Mouse (Mus musculus): Measurements from ENCODE around the gene Vars. TPM values are rescaled to one million over a fixed set of nuclear protein-coding genes. Genes with fewer than 3 reads are reported as not detected.

The Vars gene
- polyA plus RNA-seq (2014; fragmentation: Illumina TruSeq; extraction: RNeasy Lipid Tissue Mini Kit (QIAGEN cat#74804); ENCODE audit: low read depth, low replicate concordance), result 10.7 TPM

DNA sequence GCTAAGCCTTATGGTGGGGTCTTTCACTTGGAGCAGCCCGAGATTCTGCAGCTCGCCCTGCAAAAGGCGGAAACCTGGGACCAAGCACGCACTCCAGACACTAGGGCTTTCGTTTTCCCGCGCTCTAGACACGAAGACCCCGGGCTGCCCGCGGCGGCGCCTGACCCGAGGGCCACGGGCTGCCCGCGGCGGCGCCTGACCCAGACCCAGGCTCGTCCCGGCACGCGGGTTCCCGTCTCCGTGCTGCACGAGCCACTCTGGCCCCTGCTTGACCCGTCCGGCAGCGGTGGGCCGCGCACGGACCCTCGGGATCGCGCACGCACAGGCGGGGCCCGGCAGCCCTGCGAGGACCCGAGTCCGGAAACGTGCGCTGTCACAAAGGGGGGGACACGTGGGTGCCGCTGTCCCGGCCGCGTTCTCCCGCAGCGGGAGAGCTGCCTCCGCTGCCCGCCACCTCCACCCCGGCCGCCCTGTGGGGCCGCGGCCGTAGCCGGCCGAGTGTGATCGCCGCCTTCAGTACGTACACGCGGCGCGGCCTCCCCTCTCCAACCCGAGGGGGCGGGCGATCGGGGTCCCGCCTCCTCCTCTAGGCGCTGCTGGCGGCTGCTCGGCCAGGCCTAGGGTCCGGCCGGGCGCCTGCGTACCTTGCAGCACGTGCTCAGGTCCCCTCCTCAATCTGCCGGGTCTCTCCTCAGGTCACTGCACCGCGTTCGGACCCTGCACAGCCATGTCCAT is at the start of gene Vars:
TSS of gene Vars (plus strand) at position 271 of the 735 bp plus-strand sequence.

DNA sequence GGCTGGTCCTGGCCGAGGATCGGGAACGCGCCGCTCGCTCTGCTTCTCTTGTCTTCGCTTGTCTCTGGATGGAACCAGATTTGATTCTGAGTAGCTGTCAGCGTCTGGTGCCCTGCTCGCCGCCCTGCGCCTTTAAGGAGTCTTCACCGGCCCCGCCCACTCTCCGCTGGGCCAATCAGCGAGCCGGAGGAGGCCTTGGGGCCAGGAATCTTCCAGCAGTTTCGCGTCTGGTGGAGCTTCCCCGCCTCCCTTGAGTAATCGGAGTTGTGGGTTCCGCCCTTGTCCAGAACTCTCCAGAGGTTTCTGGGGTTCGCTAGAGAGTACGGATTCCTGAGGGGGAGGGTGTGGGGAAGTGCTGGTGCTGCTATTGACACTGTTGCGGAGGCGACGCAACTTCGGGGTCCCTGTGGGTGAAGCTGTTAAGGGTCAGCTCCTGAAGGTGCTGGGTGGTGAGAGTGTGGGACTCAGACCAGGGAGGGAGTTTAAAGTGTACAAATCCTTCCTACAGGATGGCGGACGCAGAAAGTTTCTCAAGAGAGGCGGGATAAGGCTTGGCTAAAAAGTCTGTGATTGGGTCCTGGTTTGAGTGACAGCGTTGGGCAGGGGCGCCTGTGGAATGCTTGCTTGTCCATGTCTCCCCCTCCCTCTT is 41.5 kb upstream of the Vars start, which contains the start of gene Hspa1b:
TSS of gene Hspa1b (minus strand) at position 109 of the 649 bp plus-strand sequence.

DNA sequence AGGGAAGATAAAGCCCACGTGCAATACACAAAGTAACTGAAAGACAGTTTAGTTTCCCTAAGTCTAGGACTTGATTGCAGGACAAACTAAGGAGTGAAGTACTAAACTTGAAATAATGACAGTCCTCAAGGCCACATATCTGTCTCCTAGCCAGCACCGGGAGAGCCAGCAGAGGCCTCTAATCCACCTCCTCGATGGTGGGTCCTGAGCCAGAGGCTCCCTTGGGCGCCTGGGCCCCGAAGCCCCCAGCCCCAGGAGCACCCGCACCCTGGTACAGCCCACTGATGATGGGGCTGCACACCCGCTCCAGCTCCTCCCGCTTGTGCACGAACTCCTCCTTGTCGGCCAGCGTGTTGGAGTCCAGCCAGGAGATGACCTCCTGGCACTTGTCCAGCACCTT is 31.0 kb upstream of the Vars start, which contains the start of gene Gm20481:
TSS of gene Gm20481 (plus strand) at position 91 of the 400 bp plus-strand sequence.

DNA sequence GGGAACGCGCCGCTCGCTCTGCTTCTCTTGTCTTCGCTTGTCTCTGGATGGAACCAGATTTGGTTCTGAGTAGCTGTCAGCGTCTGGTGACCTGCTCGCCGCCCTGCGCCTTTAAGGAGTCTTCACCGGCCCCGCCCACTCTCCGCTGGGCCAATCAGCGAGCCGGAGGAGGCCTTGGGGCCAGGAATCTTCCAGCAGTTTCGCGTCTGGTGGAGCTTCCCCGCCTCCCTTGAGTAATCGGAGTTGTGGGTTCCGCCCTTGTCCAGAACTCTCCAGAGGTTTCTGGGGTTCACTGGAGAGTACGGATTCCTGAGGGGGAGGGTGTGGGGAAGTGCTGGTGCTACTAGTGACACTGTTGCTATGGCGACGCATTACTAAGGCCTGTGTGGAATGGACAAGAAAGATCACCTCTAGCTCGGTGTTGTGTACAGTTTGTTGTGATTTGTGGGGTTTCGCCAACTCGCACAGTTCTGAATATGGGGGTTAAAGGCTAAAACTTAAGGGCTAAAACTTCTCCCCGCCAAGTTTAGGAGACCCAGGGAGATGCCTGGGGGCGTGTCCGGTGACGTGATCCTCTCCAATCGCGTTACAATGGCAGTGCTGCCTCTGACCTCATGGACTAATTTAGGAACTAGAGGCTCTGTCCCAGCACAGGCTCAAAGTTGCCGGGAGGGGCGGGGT is 28.6 kb upstream of the Vars start, which contains the start of the genes Hspa1a and Hspa1l:
TSS of gene Hspa1a (minus strand) at position 88 of the 681 bp plus-strand sequence.
TSS of gene Hspa1l (plus strand) at position 635 of the 681 bp plus-strand sequence.

DNA sequence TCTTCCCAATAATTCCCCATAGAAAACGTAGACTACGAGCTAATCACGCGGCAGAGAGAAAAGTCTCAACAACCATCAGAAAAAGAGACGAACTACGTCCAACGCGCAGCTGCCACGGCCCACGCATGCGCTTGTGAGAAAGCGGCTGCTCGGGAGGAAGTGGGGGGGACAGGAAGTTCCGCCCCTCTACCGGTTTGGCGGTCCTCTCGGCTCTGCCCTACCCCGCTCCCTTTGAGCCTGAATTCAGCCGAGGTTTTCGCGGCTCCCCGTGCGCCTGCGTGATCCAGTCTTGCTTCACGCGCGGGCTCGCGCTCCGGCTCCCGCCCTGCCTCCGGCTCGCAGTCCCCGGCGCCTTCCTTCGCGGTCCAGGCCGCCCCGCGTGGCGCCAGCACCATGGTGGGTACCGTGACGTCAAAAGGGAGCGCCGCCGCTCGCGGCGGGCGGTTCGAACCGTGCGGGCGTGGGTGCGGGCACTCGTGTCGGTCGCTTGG is 19.1 kb upstream of the Vars start, which contains the start of gene Lsm2:
TSS of gene Lsm2 (plus strand) at position 173 of the 491 bp plus-strand sequence.

DNA sequence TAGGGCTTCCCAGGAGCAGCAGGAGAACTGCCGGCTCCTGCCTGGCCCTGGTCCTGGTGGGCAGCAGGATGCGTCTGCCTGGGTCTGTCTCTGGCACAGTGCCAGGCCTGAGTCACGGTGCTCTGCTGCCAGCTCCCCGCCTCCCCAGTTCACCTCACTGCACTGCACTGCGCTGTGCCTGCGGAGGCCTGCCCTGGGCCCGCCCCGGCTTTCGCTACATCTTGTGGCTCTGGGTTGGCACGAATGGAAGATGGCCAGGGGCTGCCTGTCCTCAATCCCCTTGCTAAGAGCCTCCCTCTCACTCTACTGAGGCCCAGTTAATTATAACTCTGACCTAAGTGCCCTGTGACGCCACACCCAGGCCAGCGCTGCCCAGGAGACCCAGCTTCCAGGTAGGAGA is 15.6 kb downstream of the Vars start, which contains the start of gene Vwa7:
TSS of gene Vwa7 (plus strand) at position 204 of the 400 bp plus-strand sequence.

DNA sequence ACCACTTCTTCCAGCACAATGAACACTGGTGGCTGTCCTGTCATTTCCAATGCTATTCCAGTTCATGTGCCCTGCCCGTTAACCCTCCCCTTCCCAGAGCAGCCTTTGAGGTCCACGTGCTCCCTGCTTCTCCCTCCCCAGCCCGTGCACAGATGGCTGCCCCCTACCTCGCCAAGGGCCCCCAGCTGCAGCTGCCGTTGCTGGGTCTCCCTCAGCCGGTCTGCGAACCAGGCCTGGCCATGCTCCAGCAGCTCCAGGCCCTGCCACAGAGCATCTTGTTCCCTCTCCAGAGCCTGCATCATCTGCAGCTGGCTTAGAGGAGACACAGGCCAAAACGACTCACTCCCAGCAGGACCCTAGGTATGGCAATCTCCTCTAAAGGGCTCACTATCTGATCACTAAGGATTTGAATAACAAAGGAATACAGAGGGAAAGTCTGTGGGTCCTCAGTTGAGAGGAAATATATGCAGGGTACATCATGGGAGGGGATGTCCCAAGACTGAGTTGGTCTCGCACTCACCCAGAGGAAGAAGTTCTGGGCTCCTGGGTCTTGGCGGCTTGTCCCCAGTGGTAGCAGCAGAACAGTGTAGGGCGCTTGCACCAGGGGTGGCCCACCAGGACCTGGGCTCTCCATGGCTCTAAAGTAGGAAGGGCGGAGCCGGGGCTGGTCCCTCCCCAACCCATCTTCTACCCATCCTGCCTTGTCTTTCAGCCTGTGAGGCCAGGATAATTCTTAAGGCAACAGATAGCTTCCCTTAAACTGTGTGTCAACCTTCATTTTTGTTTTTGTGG is 26.7 kb downstream of the Vars start, which contains the start of gene Sapcd1:
TSS of gene Sapcd1 (minus strand) at position 740 of the 792 bp plus-strand sequence.

DNA sequence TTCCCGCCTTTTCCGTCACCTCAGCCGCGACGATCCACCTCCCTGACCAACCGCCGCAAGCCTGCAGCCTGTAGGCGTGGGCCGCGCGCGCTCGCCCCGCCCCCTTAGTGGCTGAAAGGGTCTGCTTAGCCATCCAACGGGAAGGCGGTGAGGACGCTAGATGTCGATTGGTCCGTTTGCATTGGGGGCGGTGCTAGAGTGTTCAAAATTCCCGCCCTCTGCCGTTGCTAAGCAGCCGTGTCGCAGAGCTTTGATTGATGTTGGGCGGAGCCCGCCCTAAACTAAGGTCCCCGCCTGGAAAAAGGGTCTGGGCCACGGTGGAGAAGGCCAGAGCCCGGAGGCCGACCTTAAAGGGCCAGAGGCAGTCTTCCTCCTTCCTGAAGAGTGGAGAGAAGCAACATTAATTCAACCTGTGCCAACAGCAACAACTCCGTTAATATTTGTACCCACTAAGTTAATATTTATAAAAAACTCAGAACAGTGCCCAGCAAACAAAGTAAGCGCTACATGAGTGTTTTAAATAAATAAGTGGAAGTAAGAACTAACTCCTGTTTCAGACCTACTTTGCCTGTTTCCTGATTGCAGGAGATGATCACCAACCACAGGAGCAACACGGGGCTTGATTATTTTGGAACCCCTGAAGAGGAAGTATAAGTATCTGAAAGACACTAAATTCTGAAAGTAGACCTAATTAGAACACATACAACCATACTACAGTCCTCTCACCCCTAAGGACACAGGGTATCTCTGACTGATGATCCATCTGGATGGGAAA is 46.1 kb downstream of the Vars start, which contains the start of gene Msh5:
TSS of gene Msh5 (minus strand) at position 65 of the 775 bp plus-strand sequence.

DNA sequence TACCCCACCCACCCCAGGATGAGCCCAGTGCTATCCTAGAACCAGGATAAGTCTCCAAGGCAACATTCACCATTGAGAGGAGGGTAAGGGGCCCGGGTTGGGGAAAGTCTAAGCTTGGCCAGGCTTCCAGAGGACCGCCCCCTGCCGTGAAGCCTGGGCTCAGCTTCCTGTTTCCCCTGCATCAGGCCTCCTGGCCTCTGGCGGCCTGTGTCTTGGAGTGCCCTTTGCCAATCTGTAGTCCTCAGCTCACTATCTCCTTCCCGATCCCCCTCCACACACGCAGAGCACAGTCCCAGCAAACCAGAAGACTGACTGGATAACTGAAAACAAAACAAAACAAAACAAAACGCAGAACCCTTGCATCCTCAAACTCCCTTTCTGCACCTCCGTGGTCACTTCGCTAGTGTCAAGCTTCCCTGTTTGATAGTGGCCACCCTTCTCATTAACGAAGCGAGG is 48.8 kb downstream of the Vars start, which contains the start of gene Clic1:
TSS of gene Clic1 (plus strand) at position 406 of the 456 bp plus-strand sequence.

DNA sequence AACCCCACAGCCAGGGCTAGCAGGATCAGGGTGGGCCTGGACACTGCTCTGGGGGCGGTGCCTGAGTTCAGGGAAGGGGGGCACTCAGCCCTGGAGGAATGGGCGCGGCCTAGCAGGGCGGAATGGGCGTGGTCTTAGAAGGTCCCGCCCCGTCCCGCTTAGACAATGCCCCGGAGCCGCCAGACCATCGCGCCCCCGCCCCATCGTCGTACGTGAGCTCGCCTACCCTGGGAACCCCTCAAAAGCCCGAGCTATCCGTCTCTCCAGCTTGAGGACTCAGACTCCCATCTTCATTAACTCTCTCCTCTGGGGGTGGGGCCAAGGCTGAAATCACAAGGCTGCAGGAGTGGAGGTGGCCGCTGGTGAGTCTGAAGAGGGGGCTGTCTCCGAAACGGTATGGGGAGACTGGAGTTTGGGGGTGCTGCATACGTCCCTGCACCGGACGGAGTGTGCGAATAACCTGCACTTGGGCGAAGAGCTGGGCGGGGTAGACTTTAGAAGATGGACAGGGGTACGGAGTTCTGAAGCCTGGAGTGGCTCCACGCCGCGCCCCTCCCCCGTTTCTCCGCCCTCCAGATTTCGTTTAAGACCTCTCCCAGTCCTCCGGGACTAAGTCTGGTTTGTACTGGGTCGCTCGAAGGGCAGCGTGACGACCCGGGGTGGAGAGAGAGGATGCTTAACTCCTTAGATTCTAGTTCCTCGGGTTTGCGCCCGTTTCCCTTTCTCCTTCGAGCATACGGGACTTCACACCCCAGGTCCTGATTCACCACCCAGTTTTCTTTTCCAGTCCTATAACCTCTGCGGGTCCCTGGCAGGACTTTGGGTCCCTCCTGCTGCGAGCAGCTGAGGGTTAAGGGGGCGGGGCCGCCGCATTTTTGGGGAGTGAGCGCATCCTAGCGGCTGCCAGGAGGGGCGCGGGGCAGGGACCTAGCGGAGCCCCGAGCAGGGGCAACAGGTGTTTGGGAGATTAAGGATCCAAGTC is 58.4 kb downstream of the Vars start, which contains the start of gene Ddah2:
TSS of gene Ddah2 (plus strand) at position 125 of the 982 bp plus-strand sequence.

DNA sequence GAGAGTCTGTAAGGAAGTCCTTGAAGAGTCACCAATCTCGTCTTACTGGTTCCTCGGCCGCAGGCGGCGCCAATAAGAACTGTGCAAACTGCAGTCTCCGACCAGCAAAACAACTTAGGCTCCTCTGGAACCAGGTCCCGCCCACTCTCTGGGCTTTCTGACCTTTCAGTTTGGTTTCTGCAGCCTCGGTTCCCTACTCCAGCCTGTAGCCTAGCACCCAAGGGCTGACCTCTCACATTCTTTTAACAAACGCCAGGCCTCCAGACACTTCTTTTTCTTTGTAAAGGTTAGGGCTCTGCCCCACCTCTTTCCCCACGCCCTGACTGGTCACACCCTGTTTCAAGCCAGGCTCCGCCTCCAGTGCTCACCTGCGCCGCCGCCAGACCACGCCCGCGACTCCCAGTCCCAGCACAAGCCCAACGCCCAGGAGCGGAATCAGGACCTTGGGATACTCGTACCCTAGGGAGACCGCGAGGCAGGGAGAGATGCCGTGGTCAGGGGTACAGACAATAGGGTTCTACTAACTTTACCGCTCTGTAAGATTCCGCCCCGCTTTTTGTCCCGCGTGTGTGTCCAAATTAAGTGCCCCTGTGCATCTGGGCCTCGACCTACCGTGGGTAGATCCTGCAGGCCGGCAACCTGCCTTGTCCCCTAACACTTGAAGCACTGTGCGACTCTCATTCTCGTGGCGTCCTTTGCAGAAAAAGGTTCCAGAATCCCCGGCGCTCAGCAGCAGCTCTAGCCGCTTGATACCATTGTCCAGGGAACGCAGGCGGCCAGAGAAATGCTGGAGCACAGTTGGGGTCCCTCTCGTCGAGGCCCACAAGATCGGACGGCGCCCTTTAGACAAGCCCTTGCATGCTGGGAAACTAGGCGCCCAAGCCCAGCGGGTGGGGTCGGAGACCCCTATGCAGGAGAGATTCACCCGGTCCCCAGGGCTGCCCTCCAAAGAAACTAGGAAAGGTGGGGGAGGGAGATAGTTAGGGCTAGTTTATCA is 64.5 kb downstream of the Vars start, which contains the start of gene Ly6g6c:
TSS of gene Ly6g6c (plus strand) at position 438 of the 997 bp plus-strand sequence.

Other genes with a start within 250 kb of the Vars start
- 560 TPM for gene Cyp21a1, start 196.4 kb upstream of the Vars start, polyA plus RNA-seq (2014; fragmentation: Illumina TruSeq; extraction: RNeasy Lipid Tissue Mini Kit (QIAGEN cat#74804); ENCODE audit: low read depth, low replicate concordance)
- 11.5 TPM for gene Stk19, start 164.0 kb upstream of the Vars start, polyA plus RNA-seq (2014; fragmentation: Illumina TruSeq; extraction: RNeasy Lipid Tissue Mini Kit (QIAGEN cat#74804); ENCODE audit: low read depth, low replicate concordance)
- 3.9 TPM for gene Dxo, start 164.0 kb upstream of the Vars start, polyA plus RNA-seq (2014; fragmentation: Illumina TruSeq; extraction: RNeasy Lipid Tissue Mini Kit (QIAGEN cat#74804); ENCODE audit: low read depth, low replicate concordance)
- 3.8 TPM for gene Skiv2l, start 150.8 kb upstream of the Vars start, polyA plus RNA-seq (2014; fragmentation: Illumina TruSeq; extraction: RNeasy Lipid Tissue Mini Kit (QIAGEN cat#74804); ENCODE audit: low read depth, low replicate concordance)
- 2.9 TPM for gene Nelfe, start 150.6 kb upstream of the Vars start, polyA plus RNA-seq (2014; fragmentation: Illumina TruSeq; extraction: RNeasy Lipid Tissue Mini Kit (QIAGEN cat#74804); ENCODE audit: low read depth, low replicate concordance)
- gene Cfb, start 138.5 kb upstream of the Vars start, polyA plus RNA-seq (2014; fragmentation: Illumina TruSeq; extraction: RNeasy Lipid Tissue Mini Kit (QIAGEN cat#74804); ENCODE audit: low read depth, low replicate concordance), result 1.3 TPM
- gene Zbtb12, start 121.5 kb upstream of the Vars start, polyA plus RNA-seq (2014; fragmentation: Illumina TruSeq; extraction: RNeasy Lipid Tissue Mini Kit (QIAGEN cat#74804); ENCODE audit: low read depth, low replicate concordance), result 2.7 TPM
- gene Gm20547, start 118.9 kb upstream of the Vars start, polyA plus RNA-seq (2014; fragmentation: Illumina TruSeq; extraction: RNeasy Lipid Tissue Mini Kit (QIAGEN cat#74804); ENCODE audit: low read depth, low replicate concordance), result 1.3 TPM
- gene C2, start 102.7 kb upstream of the Vars start, polyA plus RNA-seq (2014; fragmentation: Illumina TruSeq; extraction: RNeasy Lipid Tissue Mini Kit (QIAGEN cat#74804); ENCODE audit: low read depth, low replicate concordance), result 20.2 TPM
- 10.5 TPM for gene Ehmt2, start 102.5 kb upstream of the Vars start, polyA plus RNA-seq (2014; fragmentation: Illumina TruSeq; extraction: RNeasy Lipid Tissue Mini Kit (QIAGEN cat#74804); ENCODE audit: low read depth, low replicate concordance)
- not detected for gene Slc44a4, start 86.5 kb upstream of the Vars start, polyA plus RNA-seq (2014; fragmentation: Illumina TruSeq; extraction: RNeasy Lipid Tissue Mini Kit (QIAGEN cat#74804); ENCODE audit: low read depth, low replicate concordance)
- gene Neu1, start 69.7 kb upstream of the Vars start, polyA plus RNA-seq (2014; fragmentation: Illumina TruSeq; extraction: RNeasy Lipid Tissue Mini Kit (QIAGEN cat#74804); ENCODE audit: low read depth, low replicate concordance), result 3.5 TPM
- gene Hspa1b, start 41.7 kb upstream of the Vars start, polyA plus RNA-seq (2014; fragmentation: Illumina TruSeq; extraction: RNeasy Lipid Tissue Mini Kit (QIAGEN cat#74804); ENCODE audit: low read depth, low replicate concordance), result 46.5 TPM
- gene Gm20481, start 31.1 kb upstream of the Vars start, polyA plus RNA-seq (2014; fragmentation: Illumina TruSeq; extraction: RNeasy Lipid Tissue Mini Kit (QIAGEN cat#74804); ENCODE audit: low read depth, low replicate concordance), result not detected
- gene Hspa1a, start 28.8 kb upstream of the Vars start, polyA plus RNA-seq (2014; fragmentation: Illumina TruSeq; extraction: RNeasy Lipid Tissue Mini Kit (QIAGEN cat#74804); ENCODE audit: low read depth, low replicate concordance), result 23.9 TPM
- not detected for gene Hspa1l, start 28.3 kb upstream of the Vars start, polyA plus RNA-seq (2014; fragmentation: Illumina TruSeq; extraction: RNeasy Lipid Tissue Mini Kit (QIAGEN cat#74804); ENCODE audit: low read depth, low replicate concordance)
- gene Lsm2, start 19.1 kb upstream of the Vars start, polyA plus RNA-seq (2014; fragmentation: Illumina TruSeq; extraction: RNeasy Lipid Tissue Mini Kit (QIAGEN cat#74804); ENCODE audit: low read depth, low replicate concordance), result 9.4 TPM
- not detected for gene Vwa7, start 15.6 kb downstream of the Vars start, polyA plus RNA-seq (2014; fragmentation: Illumina TruSeq; extraction: RNeasy Lipid Tissue Mini Kit (QIAGEN cat#74804); ENCODE audit: low read depth, low replicate concordance)
- gene Sapcd1, start 27.0 kb downstream of the Vars start, polyA plus RNA-seq (2014; fragmentation: Illumina TruSeq; extraction: RNeasy Lipid Tissue Mini Kit (QIAGEN cat#74804); ENCODE audit: low read depth, low replicate concordance), result not detected
- gene Msh5, start 45.8 kb downstream of the Vars start, polyA plus RNA-seq (2014; fragmentation: Illumina TruSeq; extraction: RNeasy Lipid Tissue Mini Kit (QIAGEN cat#74804); ENCODE audit: low read depth, low replicate concordance), result not detected
- 23.6 TPM for gene Clic1, start 49.0 kb downstream of the Vars start, polyA plus RNA-seq (2014; fragmentation: Illumina TruSeq; extraction: RNeasy Lipid Tissue Mini Kit (QIAGEN cat#74804); ENCODE audit: low read depth, low replicate concordance)
- gene Ddah2, start 58.0 kb downstream of the Vars start, polyA plus RNA-seq (2014; fragmentation: Illumina TruSeq; extraction: RNeasy Lipid Tissue Mini Kit (QIAGEN cat#74804); ENCODE audit: low read depth, low replicate concordance), result not detected
- not detected for gene Ly6g6c, start 64.4 kb downstream of the Vars start, polyA plus RNA-seq (2014; fragmentation: Illumina TruSeq; extraction: RNeasy Lipid Tissue Mini Kit (QIAGEN cat#74804); ENCODE audit: low read depth, low replicate concordance)
- not detected for gene Mpig6b, start 65.2 kb downstream of the Vars start, polyA plus RNA-seq (2014; fragmentation: Illumina TruSeq; extraction: RNeasy Lipid Tissue Mini Kit (QIAGEN cat#74804); ENCODE audit: low read depth, low replicate concordance)
- gene Ly6g6e, start 75.9 kb downstream of the Vars start, polyA plus RNA-seq (2014; fragmentation: Illumina TruSeq; extraction: RNeasy Lipid Tissue Mini Kit (QIAGEN cat#74804); ENCODE audit: low read depth, low replicate concordance), result not detected
- not detected for gene Ly6g6d, start 77.1 kb downstream of the Vars start, polyA plus RNA-seq (2014; fragmentation: Illumina TruSeq; extraction: RNeasy Lipid Tissue Mini Kit (QIAGEN cat#74804); ENCODE audit: low read depth, low replicate concordance)
- gene Ly6g6f, start 84.6 kb downstream of the Vars start, polyA plus RNA-seq (2014; fragmentation: Illumina TruSeq; extraction: RNeasy Lipid Tissue Mini Kit (QIAGEN cat#74804); ENCODE audit: low read depth, low replicate concordance), result not detected
- gene Abhd16a, start 88.3 kb downstream of the Vars start, polyA plus RNA-seq (2014; fragmentation: Illumina TruSeq; extraction: RNeasy Lipid Tissue Mini Kit (QIAGEN cat#74804); ENCODE audit: low read depth, low replicate concordance), result 4.8 TPM
- gene Ly6g5c, start 107.3 kb downstream of the Vars start, polyA plus RNA-seq (2014; fragmentation: Illumina TruSeq; extraction: RNeasy Lipid Tissue Mini Kit (QIAGEN cat#74804); ENCODE audit: low read depth, low replicate concordance), result not detected
- gene Ly6g5b, start 114.4 kb downstream of the Vars start, polyA plus RNA-seq (2014; fragmentation: Illumina TruSeq; extraction: RNeasy Lipid Tissue Mini Kit (QIAGEN cat#74804); ENCODE audit: low read depth, low replicate concordance), result not detected
- gene Gpank1, start 120.5 kb downstream of the Vars start, polyA plus RNA-seq (2014; fragmentation: Illumina TruSeq; extraction: RNeasy Lipid Tissue Mini Kit (QIAGEN cat#74804); ENCODE audit: low read depth, low replicate concordance), result 1.4 TPM
- gene Csnk2b, start 121.1 kb downstream of the Vars start, polyA plus RNA-seq (2014; fragmentation: Illumina TruSeq; extraction: RNeasy Lipid Tissue Mini Kit (QIAGEN cat#74804); ENCODE audit: low read depth, low replicate concordance), result 163 TPM
- gene D17H6S53E, start 125.4 kb downstream of the Vars start, polyA plus RNA-seq (2014; fragmentation: Illumina TruSeq; extraction: RNeasy Lipid Tissue Mini Kit (QIAGEN cat#74804); ENCODE audit: low read depth, low replicate concordance), result 1.3 TPM
- gene Apom, start 131.1 kb downstream of the Vars start, polyA plus RNA-seq (2014; fragmentation: Illumina TruSeq; extraction: RNeasy Lipid Tissue Mini Kit (QIAGEN cat#74804); ENCODE audit: low read depth, low replicate concordance), result not detected
- gene Bag6, start 134.2 kb downstream of the Vars start, polyA plus RNA-seq (2014; fragmentation: Illumina TruSeq; extraction: RNeasy Lipid Tissue Mini Kit (QIAGEN cat#74804); ENCODE audit: low read depth, low replicate concordance), result 11.5 TPM
- gene Prrc2a, start 163.9 kb downstream of the Vars start, polyA plus RNA-seq (2014; fragmentation: Illumina TruSeq; extraction: RNeasy Lipid Tissue Mini Kit (QIAGEN cat#74804); ENCODE audit: low read depth, low replicate concordance), result 7.2 TPM
- 8.7 TPM for gene Aif1, start 175.1 kb downstream of the Vars start, polyA plus RNA-seq (2014; fragmentation: Illumina TruSeq; extraction: RNeasy Lipid Tissue Mini Kit (QIAGEN cat#74804); ENCODE audit: low read depth, low replicate concordance)
- not detected for gene Lst1, start 187.5 kb downstream of the Vars start, polyA plus RNA-seq (2014; fragmentation: Illumina TruSeq; extraction: RNeasy Lipid Tissue Mini Kit (QIAGEN cat#74804); ENCODE audit: low read depth, low replicate concordance)
- not detected for gene Ltb, start 193.5 kb downstream of the Vars start, polyA plus RNA-seq (2014; fragmentation: Illumina TruSeq; extraction: RNeasy Lipid Tissue Mini Kit (QIAGEN cat#74804); ENCODE audit: low read depth, low replicate concordance)
- gene Tnf, start 201.0 kb downstream of the Vars start, polyA plus RNA-seq (2014; fragmentation: Illumina TruSeq; extraction: RNeasy Lipid Tissue Mini Kit (QIAGEN cat#74804); ENCODE audit: low read depth, low replicate concordance), result not detected
- not detected for gene Lta, start 204.4 kb downstream of the Vars start, polyA plus RNA-seq (2014; fragmentation: Illumina TruSeq; extraction: RNeasy Lipid Tissue Mini Kit (QIAGEN cat#74804); ENCODE audit: low read depth, low replicate concordance)
- gene Gm16181, start 219.8 kb downstream of the Vars start, polyA plus RNA-seq (2014; fragmentation: Illumina TruSeq; extraction: RNeasy Lipid Tissue Mini Kit (QIAGEN cat#74804); ENCODE audit: low read depth, low replicate concordance), result not detected
- 5.0 TPM for gene Atp6v1g2, start 232.7 kb downstream of the Vars start, polyA plus RNA-seq (2014; fragmentation: Illumina TruSeq; extraction: RNeasy Lipid Tissue Mini Kit (QIAGEN cat#74804); ENCODE audit: low read depth, low replicate concordance)
- not detected for gene Nfkbil1, start 234.8 kb downstream of the Vars start, polyA plus RNA-seq (2014; fragmentation: Illumina TruSeq; extraction: RNeasy Lipid Tissue Mini Kit (QIAGEN cat#74804); ENCODE audit: low read depth, low replicate concordance)
- 11.1 TPM for gene Ddx39b, start 240.8 kb downstream of the Vars start, polyA plus RNA-seq (2014; fragmentation: Illumina TruSeq; extraction: RNeasy Lipid Tissue Mini Kit (QIAGEN cat#74804); ENCODE audit: low read depth, low replicate concordance)

Data from adrenal gland, adult 10 weeks (tissue).